Mouse (Mus musculus) neutrophil, adult 83 days (primary cell): ENCODE results near the gene Olfr112. TPM values are rescaled to one million over a fixed set of nuclear protein-coding genes. Genes with fewer than 3 reads are reported as not detected.

Experiments
- total RNA-seq, 2 experiments: library from RNA; stranded (reverse); gene quantifications; one replicate each; pipeline ENCODE4 v1.2.4; 2023

Gene Olfr112
- not detected for total RNA-seq

GRCm38 (mm10) chr17:37569351-37569750 lies at the start of gene Olfr112:
Olfr112 (minus strand) TSS chr17:37569451.

GRCm38 (mm10) chr17:37592643-37593042 lies 23.4 kb upstream of the Olfr112 start, which contains the start of gene Olfr114:
Olfr114 (minus strand) TSS chr17:37592743.

GRCm38 (mm10) chr17:37577563-37577962 lies 8.3 kb upstream of the Olfr112 start, which contains the start of gene Olfr113:
Olfr113 (minus strand) TSS chr17:37577663.

Other genes with a start within 250 kb of the Olfr112 start
- gene Olfr103, start 229.8 kb downstream of the Olfr112 start, total RNA-seq: not detected
- not detected for gene Olfr104-ps, start 209.9 kb downstream of the Olfr112 start, total RNA-seq
- not detected for gene Olfr105-ps, start 190.4 kb downstream of the Olfr112 start, total RNA-seq
- not detected for gene Olfr106-ps, start 179.1 kb downstream of the Olfr112 start, total RNA-seq
- not detected for gene Olfr107, start 170.2 kb downstream of the Olfr112 start, total RNA-seq
- not detected for gene Olfr108, start 124.0 kb downstream of the Olfr112 start, total RNA-seq
- not detected for gene Olfr109, start 110.5 kb downstream of the Olfr112 start, total RNA-seq
- gene H2-M2, start 85.9 kb downstream of the Olfr112 start, total RNA-seq: not detected
- gene Olfr110, start 77.0 kb downstream of the Olfr112 start, total RNA-seq: not detected
- gene Olfr111, start 61.4 kb downstream of the Olfr112 start, total RNA-seq: not detected
- not detected for gene Olfr113, start 8.2 kb upstream of the Olfr112 start, total RNA-seq
- gene Olfr114, start 23.3 kb upstream of the Olfr112 start, total RNA-seq: not detected
- gene Olfr115, start 57.7 kb upstream of the Olfr112 start, total RNA-seq: not detected
- gene Olfr116, start 57.7 kb upstream of the Olfr112 start, total RNA-seq: not detected
- not detected for gene Olfr117, start 94.3 kb upstream of the Olfr112 start, total RNA-seq
- not detected for gene Olfr118, start 97.5 kb upstream of the Olfr112 start, total RNA-seq
- gene Olfr119, start 127.1 kb upstream of the Olfr112 start, total RNA-seq: not detected
- not detected for gene Olfr120, start 152.4 kb upstream of the Olfr112 start, total RNA-seq
- gene Olfr121, start 179.4 kb upstream of the Olfr112 start, total RNA-seq: not detected
- not detected for gene Olfr122, start 199.2 kb upstream of the Olfr112 start, total RNA-seq
- gene Olfr123, start 224.1 kb upstream of the Olfr112 start, total RNA-seq: not detected
- gene Olfr124, start 230.4 kb upstream of the Olfr112 start, total RNA-seq: not detected